Mouse (Mus musculus) ES-E14 (cell line): ENCODE data around the gene Ptp4a2.

ENCODE experiments used
- CHD2 ChIP-seq: IDR thresholded peaks from 2 replicates; pipeline ENCODE4 v1.6.1; 2014; ENCODE audit warnings: mild to moderate bottlenecking, low read depth, low read length, inconsistent platforms
- HCFC1 ChIP-seq: IDR thresholded peaks from 2 replicates; pipeline ENCODE4 v1.6.1; 2012; ENCODE audit warnings: low read length, inconsistent platforms, borderline replicate concordance; ENCODE audit not compliant: insufficient read depth
- ZC3H11A ChIP-seq: IDR thresholded peaks from 2 replicates; pipeline ENCODE4 v1.6.1; 2012; ENCODE audit warnings: low read depth, mild to moderate bottlenecking, inconsistent platforms, low read length, borderline replicate concordance
- ZNF384 ChIP-seq: IDR thresholded peaks from 2 replicates; pipeline ENCODE4 v1.6.1; 2012; ENCODE audit warnings: low read depth, low read length, inconsistent platforms

- TF ChIP-seq CHD2 (no peak), ZNF384 (no peak), HCFC1 (no peak), ZC3H11A (no peak)
Measured at GRCm38 (mm10) chr4:129805059-129805458, 6.0 kb upstream of the Ptp4a2 start.
